Mouse (Mus musculus): ENCODE data around the gene Ttc8.

- TF ChIP-seq NELFE (IDR thresholded peaks at IDR 0.05; ENCODE audit: low read depth, low read length) (no peak), E2F4 (IDR thresholded peaks at IDR 0.05; ENCODE audit: insufficient replicate concordance, low read depth, low read length) (no peak), CTCF (conservative IDR thresholded peaks at IDR 0.05 in 1 of 2, IDR thresholded peaks at IDR 0.05 in 1 of 2; ENCODE audit: low read depth in 2 of 2, low read length in 2 of 2) (peak in 1 of 2 experiments; percentile 22; a peak in 2 of 4 replicates), ZC3H11A (IDR thresholded peaks at IDR 0.05; ENCODE audit: low read depth, low read length) (no peak), POLR2A (IDR thresholded peaks at IDR 0.05; ENCODE audit: low read depth, low read length) (peak; percentile 61; the same call in 1 of the 2 replicates), MAFK (IDR thresholded peaks at IDR 0.05; ENCODE audit: insufficient replicate concordance, low read length) (no peak), MXI1 (IDR thresholded peaks at IDR 0.05; ENCODE audit: low read depth, low read length) (no peak)
Measured at GRCm38 (mm10) chr12:98900881-98901801, 19.2 kb upstream of the Ttc8 start, which contains the start of gene Eml5.

All from CH12.LX (cell line).